Mouse (Mus musculus) small intestine, adult 2 months (tissue): ENCODE data around the gene Rap1gap. TPM values are rescaled to one million over a fixed set of nuclear protein-coding genes. Genes with fewer than 3 reads are reported as not detected.

ENCODE experiments used
- H3K27ac ChIP-seq: fragments of 200-500 bp; 2 replicates; pipeline ENCODE4 v1.5.1; 2012; ENCODE audit warnings: low read depth, low read length, control low read depth, inconsistent platforms; ENCODE audit not compliant: insufficient read depth
- H3K27me3 ChIP-seq: fragments of 200-500 bp; 2 replicates; pipeline ENCODE4 v1.6.1; 2012; ENCODE audit warnings: mild to moderate bottlenecking, moderate library complexity, low read length, inconsistent platforms; ENCODE audit not compliant: control insufficient read depth, insufficient read depth
- H3K36me3 ChIP-seq: fragments of 200-500 bp; 2 replicates; pipeline ENCODE4 v1.6.1; 2012; ENCODE audit warnings: mild to moderate bottlenecking, low read length, control low read depth, inconsistent platforms; ENCODE audit not compliant: control insufficient read depth, insufficient read depth
- H3K4me1 ChIP-seq: fragments of 200-500 bp; 2 replicates; pipeline ENCODE4 v1.6.1; 2012; ENCODE audit warnings: low read length, inconsistent platforms, mixed read lengths; ENCODE audit not compliant: control insufficient read depth, insufficient read depth, insufficient read length
- H3K4me3 ChIP-seq: fragments of 200-500 bp; 2 replicates; pipeline ENCODE4 v1.5.1; 2012; ENCODE audit warnings: low read depth, mild to moderate bottlenecking, control low read depth, inconsistent platforms, low read length, moderate library complexity
- CTCF ChIP-seq: fragments of 200-500 bp; IDR thresholded peaks from 2 replicates; pipeline ENCODE4 v1.5.1; 2012; ENCODE audit warnings: low read depth, mild to moderate bottlenecking, control low read depth, inconsistent platforms, low read length, moderate library complexity, mixed read lengths; ENCODE audit not compliant: insufficient replicate concordance, insufficient read length; ENCODE audit errors: extremely low read depth
- POLR2A ChIP-seq: fragments of 200-500 bp; IDR thresholded peaks from 2 replicates; pipeline ENCODE4 v1.6.1; 2012; ENCODE audit warnings: low read depth, mild to moderate bottlenecking, control low read depth, inconsistent platforms, low read length, moderate library complexity
- WGBS: fragments of 180-500 bp; shearing (Covaris S2); methylation state at CpG from one replicate; pipeline ENCODE4 v1.1.7; 2018; 5-methylcytosine and 5-hydroxymethylcytosine counted together
- polyA plus RNA-seq: library from polyadenylated mRNA; depleted of rRNA; stranded (reverse); fragments of >200 nt; gene quantifications from 2 replicates; pipeline ENCODE4 v1.2.3, GENCODE M21; 2012

Gene Rap1gap
- polyA plus RNA-seq, 1 experiment: 48.4 TPM

- no peak for TF ChIP-seq CTCF
- no peak for TF ChIP-seq POLR2A
- Histone ChIP-seq H3K36me3 (no peaks in the 10 kb centered on the region), H3K27ac (no peak overlapping the region), H3K27me3 (no peaks in the 10 kb centered on the region), H3K4me1 (peaks cover 2% of the 10 kb centered on the region), H3K4me3 (no peak overlapping the region)
- 30% methylated on average over 10 of the region's 10 CpGs for WGBS
Measured at GRCm38 (mm10) chr4:137692107-137692902, 27.8 kb downstream of the Rap1gap start.

DNA sequence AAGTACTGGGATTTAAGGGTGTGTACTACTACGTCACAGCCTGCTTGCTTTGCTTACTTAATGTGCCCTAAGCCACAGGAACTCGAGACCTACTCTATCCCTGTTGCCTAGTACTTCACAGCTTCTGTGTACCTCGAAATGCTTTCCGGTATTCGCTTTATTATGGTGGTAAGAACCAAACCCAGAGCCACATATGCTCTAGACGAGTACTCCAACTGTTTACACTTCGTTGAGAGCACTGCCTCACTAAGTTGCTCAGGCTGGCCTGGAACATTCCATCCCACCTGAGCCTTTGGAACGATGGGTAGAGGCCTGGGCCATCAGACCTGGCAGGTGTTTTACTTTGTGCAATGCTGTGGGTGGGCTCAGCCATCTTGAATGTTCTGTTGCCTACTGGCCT lies 30.8 kb downstream of the Rap1gap start:
- Histone ChIP-seq H3K4me3 (no peak overlapping the region), H3K27me3 (no peaks in the 10 kb centered on the region), H3K27ac (no peak overlapping the region), H3K4me1 (peaks cover 7% of the 10 kb centered on the region), H3K36me3 (no peaks in the 10 kb centered on the region)
- TF ChIP-seq POLR2A (no peak), CTCF (no peak)
- WGBS: 61% methylated on average over 8 of the region's 8 CpGs

GRCm38 (mm10) chr4:137695900-137696299 lies 31.4 kb downstream of the Rap1gap start:
- Histone ChIP-seq H3K27ac (no peak overlapping the region), H3K27me3 (no peaks in the 10 kb centered on the region), H3K36me3 (no peaks in the 10 kb centered on the region), H3K4me3 (no peak overlapping the region), H3K4me1 (peaks cover 7% of the 10 kb centered on the region)
- TF ChIP-seq CTCF (no peak), POLR2A (no peak)
- 5% methylated on average over 4 of the region's 4 CpGs for WGBS

GRCm38 (mm10) chr4:137697156-137697885 lies 32.8 kb downstream of the Rap1gap start:
- Histone ChIP-seq H3K27me3 (no peaks in the 10 kb centered on the region), H3K4me3 (no peak overlapping the region), H3K27ac (0 out of 2 replicates have a peak overlapping the region, but pooled peaks have one; percentile 3), H3K36me3 (no peaks in the 10 kb centered on the region), H3K4me1 (peaks cover 7% of the 10 kb centered on the region; the same call in 1 of the 2 replicates)
- 72% methylated on average over 13 of the region's 13 CpGs for WGBS
- TF ChIP-seq CTCF (no peak), POLR2A (no peak)

DNA sequence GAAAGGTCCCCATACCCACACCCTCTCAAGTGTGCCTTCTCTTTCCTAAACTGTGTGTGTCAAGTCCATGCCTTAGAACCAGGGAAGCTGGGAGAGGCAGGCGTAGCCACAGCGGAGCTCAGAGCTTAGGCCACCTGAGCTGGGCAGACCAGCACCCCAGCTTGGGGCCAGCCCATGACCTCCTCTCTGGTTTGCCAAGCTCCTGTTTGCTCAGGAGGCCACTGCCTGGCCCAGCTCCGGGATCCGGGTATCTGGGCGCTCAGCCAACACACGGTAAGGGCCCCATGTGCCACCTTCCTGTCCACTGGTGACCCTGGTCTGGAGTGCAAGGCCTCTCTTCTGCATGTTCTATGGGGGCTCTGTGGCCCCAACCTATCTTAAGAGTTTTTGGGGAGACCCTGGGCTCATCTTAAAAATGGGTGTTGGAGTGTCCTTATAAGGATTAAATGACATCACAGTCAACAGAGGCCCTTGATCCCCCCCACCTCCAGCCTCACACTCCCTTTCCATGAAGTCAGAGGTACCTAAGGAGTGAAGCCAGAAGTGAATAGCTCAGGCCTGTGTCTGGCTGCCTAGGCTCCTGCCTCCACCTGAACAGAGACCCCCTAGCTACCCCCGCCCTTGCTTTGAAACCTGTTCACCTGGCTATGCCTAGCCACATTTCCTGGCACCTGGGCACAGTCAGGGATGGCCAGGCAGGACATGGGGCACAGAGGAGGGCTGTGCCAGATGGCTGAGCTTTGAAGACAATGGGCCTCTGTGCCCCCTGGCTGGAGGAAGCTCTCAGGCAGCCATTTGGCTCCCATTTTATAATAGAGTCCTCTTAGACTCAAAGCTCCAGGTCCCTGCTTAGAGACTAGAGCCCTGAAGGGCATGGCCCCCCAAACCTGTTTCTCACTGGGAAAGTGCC lies 33.8 kb downstream of the Rap1gap start:
- Histone ChIP-seq H3K27me3 (no peaks in the 10 kb centered on the region), H3K4me1 (peaks cover 5% of the 10 kb centered on the region; the same call in 1 of the 2 replicates), H3K36me3 (no peaks in the 10 kb centered on the region), H3K4me3 (no peak overlapping the region), H3K27ac (peak overlapping the region; percentile 3)
- 39% methylated on average over 7 of the region's 7 CpGs for WGBS
- TF ChIP-seq POLR2A (no peak), CTCF (no peak)

- no peak overlapping the region for H3K4me3 ChIP-seq
- no peaks in the 10 kb centered on the region for H3K27me3 ChIP-seq
- TF ChIP-seq CTCF: no peak
- TF ChIP-seq POLR2A: no peak
- WGBS: 38% methylated on average over 21 of the region's 21 CpGs
- H3K27ac ChIP-seq: no peak overlapping the region
- H3K36me3 ChIP-seq: no peaks in the 10 kb centered on the region
- H3K4me1 ChIP-seq: peaks cover 5% of the 10 kb centered on the region; the same call in 1 of the 2 replicates
Measured at GRCm38 (mm10) chr4:137699264-137700211, 35.0 kb downstream of the Rap1gap start.
